Mouse (Mus musculus): ENCODE results near the gene 1700022I11Rik. TPM values are rescaled to one million over a fixed set of nuclear protein-coding genes. Genes with fewer than 3 reads are reported as not detected.

The 1700022I11Rik gene
- polyA plus RNA-seq, 1 experiment from 2014 or later, result 0.70 TPM

DNA sequence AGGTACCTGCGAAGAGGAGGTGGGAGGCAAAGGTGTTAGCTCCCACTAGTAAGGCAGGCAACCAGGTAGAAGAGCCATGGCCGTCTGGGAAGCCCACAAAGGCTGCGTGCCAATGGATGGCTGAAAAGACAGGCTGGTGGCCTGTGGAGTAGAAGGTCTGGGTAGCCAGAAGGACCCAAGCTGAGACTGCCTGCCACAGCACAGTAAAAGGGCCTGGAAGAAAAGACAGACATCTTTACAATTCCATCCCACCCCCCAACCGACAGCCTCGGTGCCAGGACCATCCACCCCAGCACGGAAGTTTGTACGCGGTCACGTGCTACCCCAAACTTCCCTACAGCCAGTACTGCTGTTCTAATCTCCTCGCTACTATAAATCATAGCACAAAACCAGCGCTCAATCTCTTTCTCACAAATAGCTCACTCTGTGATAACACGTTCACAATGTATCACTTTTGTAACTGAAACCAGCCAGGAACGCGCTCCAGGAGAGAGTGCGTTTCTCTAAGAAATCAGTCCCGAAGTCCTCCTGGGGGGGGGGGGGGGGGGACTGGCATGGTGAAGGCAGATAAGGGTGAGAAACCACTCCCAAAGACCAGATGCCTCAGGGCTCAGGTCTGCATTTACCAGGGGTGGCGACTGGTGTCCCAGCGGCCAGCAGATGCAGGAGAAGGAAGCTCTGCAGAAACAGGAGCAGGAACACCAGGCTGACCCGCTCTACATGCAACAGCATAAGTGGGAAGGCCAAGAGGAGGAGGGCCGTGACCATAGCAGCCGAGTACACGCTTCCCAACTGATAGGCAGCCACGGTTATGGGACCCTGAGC is 50.4 kb downstream of the 1700022I11Rik start:
- H3K27me3 ChIP-seq (ENCODE audit: control insufficient read depth, insufficient read depth, low read length), result no peaks in the 10 kb centered on the region
- H3K4me2 ChIP-seq (ENCODE audit: low read length), result no peak overlapping the region
- no peak for ATAC-seq (ENCODE audit: insufficient number of reproducible peaks, insufficient read depth, low FRiP score, low read depth)
- H3K9ac ChIP-seq (ENCODE audit: low read length), result no peak overlapping the region
- 89% methylated on average over 23 of the region's 23 CpGs for WGBS
- H3K27ac ChIP-seq (replicated peaks in 1 of 2; ENCODE audit: control insufficient read depth in 1 of 2, insufficient read depth in 1 of 2, low read depth in 2 of 2, low read length in 2 of 2), result no peak overlapping the region
- H3K9me3 ChIP-seq (ENCODE audit: control insufficient read depth, low read length), result no peaks in the 10 kb centered on the region
- no peak overlapping the region for H3K4me3 ChIP-seq (ENCODE audit: control insufficient read depth in 1 of 2, insufficient read depth in 1 of 2, low read depth in 1 of 2, low read length in 2 of 2)
- H3K4me1 ChIP-seq (ENCODE audit: control insufficient read depth in 2 of 2, insufficient read depth in 2 of 2, low read length in 2 of 2), result peaks cover 4 to 6% of the 10 kb centered on the region in 2 experiments
- peaks cover 76% of the 10 kb centered on the region for H3K36me3 ChIP-seq (ENCODE audit: control insufficient read depth, insufficient read depth, low read length)

DNA sequence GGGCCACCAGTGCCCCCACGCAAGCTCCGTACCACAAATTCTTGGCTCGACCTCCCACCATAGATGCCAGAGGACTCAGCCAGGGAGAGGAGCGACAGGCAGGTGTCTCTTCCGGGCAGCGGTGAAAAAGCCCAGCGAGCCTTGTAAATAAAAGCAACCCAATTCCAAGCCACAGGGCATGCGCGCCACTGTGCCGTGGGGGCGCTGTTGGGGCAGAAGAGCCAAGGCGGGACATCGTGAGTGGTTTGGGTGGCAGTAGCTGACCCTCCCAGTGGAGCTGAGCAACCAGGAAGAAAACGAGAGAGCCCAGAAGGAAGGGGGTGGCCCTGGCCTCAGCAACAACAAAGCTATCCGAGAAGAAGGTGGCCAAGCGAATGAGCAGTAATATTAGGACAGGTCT is 51.5 kb downstream of the 1700022I11Rik start:
- H3K27me3 ChIP-seq (ENCODE audit: control insufficient read depth, insufficient read depth, low read length), result no peaks in the 10 kb centered on the region
- no peak for ATAC-seq (ENCODE audit: insufficient number of reproducible peaks, insufficient read depth, low FRiP score, low read depth)
- 91% methylated on average over 16 of the region's 16 CpGs for WGBS
- H3K4me3 ChIP-seq (ENCODE audit: control insufficient read depth in 1 of 2, insufficient read depth in 1 of 2, low read depth in 1 of 2, low read length in 2 of 2), result no peak overlapping the region
- H3K4me1 ChIP-seq (ENCODE audit: control insufficient read depth in 2 of 2, insufficient read depth in 2 of 2, low read length in 2 of 2), result peaks cover 7 to 9% of the 10 kb centered on the region in 2 experiments
- H3K9ac ChIP-seq (ENCODE audit: low read length), result no peak overlapping the region
- peaks cover 76% of the 10 kb centered on the region for H3K36me3 ChIP-seq (ENCODE audit: control insufficient read depth, insufficient read depth, low read length)
- H3K9me3 ChIP-seq (ENCODE audit: control insufficient read depth, low read length), result no peaks in the 10 kb centered on the region
- no peak overlapping the region for H3K4me2 ChIP-seq (ENCODE audit: low read length)
- no peak overlapping the region for H3K27ac ChIP-seq (replicated peaks in 1 of 2; ENCODE audit: control insufficient read depth in 1 of 2, insufficient read depth in 1 of 2, low read depth in 2 of 2, low read length in 2 of 2)

DNA sequence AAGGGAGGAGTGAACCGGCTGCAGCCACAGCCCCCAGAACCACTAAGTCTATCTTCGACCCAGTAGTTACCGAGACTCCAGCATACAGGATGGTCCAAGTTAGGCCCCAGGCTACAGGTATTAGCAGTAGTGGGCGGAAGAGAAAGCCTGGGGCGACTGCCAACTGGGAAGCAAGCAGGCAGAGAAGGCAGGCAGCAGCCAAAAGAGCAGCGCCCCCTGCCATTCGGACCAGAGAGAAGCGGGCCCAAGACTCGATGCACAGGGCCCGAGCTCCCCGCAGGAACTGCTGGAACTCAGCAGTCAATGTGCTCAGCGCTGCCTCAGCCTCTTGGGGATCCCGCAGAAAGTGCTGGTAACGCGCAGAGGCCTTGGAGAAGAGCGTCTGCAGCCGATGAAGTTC is 51.9 kb downstream of the 1700022I11Rik start:
- 75% methylated on average over 17 of the region's 17 CpGs for WGBS
- no peak for ATAC-seq (ENCODE audit: insufficient number of reproducible peaks, insufficient read depth, low FRiP score, low read depth)

DNA sequence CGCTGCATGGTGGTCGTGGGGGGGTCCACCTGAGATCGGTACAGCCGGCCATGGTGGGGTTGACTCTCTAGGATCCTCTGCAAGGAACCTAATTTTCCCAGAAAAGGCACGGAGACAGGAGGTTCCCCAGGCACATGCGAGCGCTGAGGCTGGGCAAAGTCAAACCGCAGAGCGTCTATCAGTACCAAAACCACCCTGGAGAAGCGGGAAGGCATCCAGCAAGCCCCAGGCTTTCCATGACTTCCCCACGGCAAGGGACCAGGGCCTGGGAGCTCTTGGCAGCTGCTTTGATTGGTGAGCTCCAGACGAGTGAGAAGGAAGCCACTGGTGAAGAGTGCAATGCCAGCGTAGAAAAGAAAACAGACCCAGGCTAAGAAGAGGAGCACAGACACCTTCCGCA is 55.3 kb downstream of the 1700022I11Rik start:
- H3K27me3 ChIP-seq (ENCODE audit: control insufficient read depth, insufficient read depth, low read length), result no peaks in the 10 kb centered on the region
- H3K4me2 ChIP-seq (ENCODE audit: low read length), result peak overlapping the region; percentile 89
- peaks cover 7 to 9% of the 10 kb centered on the region in 2 experiments for H3K4me1 ChIP-seq (ENCODE audit: control insufficient read depth in 2 of 2, insufficient read depth in 2 of 2, low read length in 2 of 2)
- H3K36me3 ChIP-seq (ENCODE audit: control insufficient read depth, insufficient read depth, low read length), result peaks cover 81% of the 10 kb centered on the region
- H3K9me3 ChIP-seq (ENCODE audit: control insufficient read depth, low read length), result no peaks in the 10 kb centered on the region
- peak overlapping the region; percentile 73 for H3K9ac ChIP-seq (ENCODE audit: low read length)
- peak overlapping the region in 1 of 2 experiments; percentile 76; a peak in 1 of 4 replicates for H3K27ac ChIP-seq (replicated peaks in 1 of 2; ENCODE audit: control insufficient read depth in 1 of 2, insufficient read depth in 1 of 2, low read depth in 2 of 2, low read length in 2 of 2)
- peak overlapping the region; percentile 48 to 87 for H3K4me3 ChIP-seq (ENCODE audit: control insufficient read depth in 1 of 2, insufficient read depth in 1 of 2, low read depth in 1 of 2, low read length in 2 of 2)
- WGBS, result 78% methylated on average over 14 of the region's 14 CpGs
- ATAC-seq (ENCODE audit: insufficient number of reproducible peaks, insufficient read depth, low FRiP score, low read depth), result no peak

More for the DNA sequence above, 51.9 kb downstream of the 1700022I11Rik start:
- H3K9ac ChIP-seq (ENCODE audit: low read length), result no peak overlapping the region
- H3K4me1 ChIP-seq (ENCODE audit: control insufficient read depth in 2 of 2, insufficient read depth in 2 of 2, low read length in 2 of 2), result peaks cover 7 to 9% of the 10 kb centered on the region in 2 experiments
- no peaks in the 10 kb centered on the region for H3K27me3 ChIP-seq (ENCODE audit: control insufficient read depth, insufficient read depth, low read length)
- H3K27ac ChIP-seq (replicated peaks in 1 of 2; ENCODE audit: control insufficient read depth in 1 of 2, insufficient read depth in 1 of 2, low read depth in 2 of 2, low read length in 2 of 2), result no peak overlapping the region
- no peaks in the 10 kb centered on the region for H3K9me3 ChIP-seq (ENCODE audit: control insufficient read depth, low read length)
- H3K4me3 ChIP-seq (ENCODE audit: control insufficient read depth in 1 of 2, insufficient read depth in 1 of 2, low read depth in 1 of 2, low read length in 2 of 2), result no peak overlapping the region
- H3K36me3 ChIP-seq (ENCODE audit: control insufficient read depth, insufficient read depth, low read length), result peaks cover 76% of the 10 kb centered on the region
- no peak overlapping the region for H3K4me2 ChIP-seq (ENCODE audit: low read length)

DNA sequence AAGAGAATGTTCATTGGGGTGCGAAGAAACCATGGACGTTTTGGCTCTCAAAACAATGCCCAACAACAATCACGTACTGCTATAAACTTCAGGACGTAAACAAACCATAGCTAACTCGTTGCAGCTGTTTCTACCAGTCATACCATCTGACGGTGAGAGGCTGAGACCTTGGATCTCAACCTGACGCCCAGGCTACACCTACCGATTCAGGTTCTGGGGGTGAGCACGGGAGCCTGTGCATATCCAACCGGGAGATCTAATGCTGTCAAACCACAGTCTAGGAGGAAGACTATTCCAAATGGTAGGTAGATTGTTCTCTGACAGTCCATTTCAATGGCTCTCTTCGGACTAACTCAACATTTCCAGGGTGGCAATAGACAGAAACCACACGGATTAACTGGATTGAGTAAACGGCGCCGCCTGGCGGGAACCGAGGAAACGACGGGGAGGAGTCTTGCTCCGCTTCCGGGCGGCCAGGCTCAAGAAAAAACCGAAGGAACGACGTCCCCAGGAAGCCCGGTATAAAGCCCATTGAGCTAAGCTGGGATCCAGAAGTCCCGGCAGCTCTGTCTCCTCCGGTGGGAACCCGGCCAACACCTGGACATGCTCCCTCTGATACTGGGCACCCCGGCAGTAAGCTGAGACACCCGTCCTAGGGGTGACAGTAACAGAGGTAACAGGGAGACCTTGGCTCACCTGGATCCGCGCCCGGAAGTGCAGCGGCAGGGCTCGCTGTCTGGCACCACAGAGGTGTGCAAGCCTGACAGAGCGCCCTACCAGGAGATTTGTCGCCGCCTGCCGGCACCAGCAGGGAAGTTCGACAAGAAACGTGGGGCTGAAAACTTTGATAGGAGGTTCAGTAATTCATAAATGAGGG is 55.9 kb downstream of the 1700022I11Rik start, which contains the start of gene Pigo:
Gene Pigo, minus strand, starts transcription at position 736 of the 877 bp plus-strand sequence.
- ATAC-seq (ENCODE audit: insufficient number of reproducible peaks, insufficient read depth, low FRiP score, low read depth), result peak; percentile 76
- H3K36me3 ChIP-seq (ENCODE audit: control insufficient read depth, insufficient read depth, low read length), result peaks cover 75% of the 10 kb centered on the region
- peak within 1 kb of the TSS; percentile 73 for H3K9ac ChIP-seq (ENCODE audit: low read length)
- H3K27ac ChIP-seq (replicated peaks in 1 of 2; ENCODE audit: control insufficient read depth in 1 of 2, insufficient read depth in 1 of 2, low read depth in 2 of 2, low read length in 2 of 2), result peak within 1 kb of the TSS; percentile 76 to 85
- H3K4me2 ChIP-seq (ENCODE audit: low read length), result peak within 1 kb of the TSS; percentile 89
- H3K4me3 ChIP-seq (ENCODE audit: control insufficient read depth in 1 of 2, insufficient read depth in 1 of 2, low read depth in 1 of 2, low read length in 2 of 2), result peak within 1 kb of the TSS; percentile 48 to 87
- WGBS, result 7% methylated on average over 42 of the region's 42 CpGs
- no peaks in the 10 kb centered on the region for H3K27me3 ChIP-seq (ENCODE audit: control insufficient read depth, insufficient read depth, low read length)
- H3K9me3 ChIP-seq (ENCODE audit: control insufficient read depth, low read length), result no peaks in the 10 kb centered on the region
- H3K4me1 ChIP-seq (ENCODE audit: control insufficient read depth in 2 of 2, insufficient read depth in 2 of 2, low read length in 2 of 2), result peaks cover 9 to 13% of the 10 kb centered on the region in 2 experiments

DNA sequence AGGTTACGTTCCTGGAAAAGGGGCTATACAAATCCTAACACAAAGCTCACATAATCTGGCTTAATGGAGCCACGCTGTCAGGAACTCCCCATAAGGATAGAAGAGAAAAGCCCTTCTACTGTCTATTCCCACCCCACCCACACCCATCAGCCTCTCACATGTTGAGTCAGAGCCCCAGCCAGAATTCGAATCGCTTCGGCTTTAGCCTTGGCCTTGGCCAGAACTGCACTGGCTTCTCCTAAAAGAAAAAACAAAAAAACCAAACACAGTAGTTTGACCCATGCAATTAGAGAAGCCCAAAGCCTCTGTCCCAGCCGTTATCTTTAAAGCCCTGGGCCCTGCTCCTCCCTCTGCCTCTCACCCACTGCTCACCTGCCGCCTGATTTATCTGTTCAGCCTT is 59.7 kb downstream of the 1700022I11Rik start:
- H3K27ac ChIP-seq (replicated peaks in 1 of 2; ENCODE audit: control insufficient read depth in 1 of 2, insufficient read depth in 1 of 2, low read depth in 2 of 2, low read length in 2 of 2), result no peak overlapping the region
- WGBS, result 98% methylated on average over 7 of the region's 7 CpGs
- H3K36me3 ChIP-seq (ENCODE audit: control insufficient read depth, insufficient read depth, low read length), result peaks cover 48% of the 10 kb centered on the region
- H3K9me3 ChIP-seq (ENCODE audit: control insufficient read depth, low read length), result no peaks in the 10 kb centered on the region
- H3K27me3 ChIP-seq (ENCODE audit: control insufficient read depth, insufficient read depth, low read length), result no peaks in the 10 kb centered on the region
- ATAC-seq (ENCODE audit: insufficient number of reproducible peaks, insufficient read depth, low FRiP score, low read depth), result no peak
- no peak overlapping the region for H3K9ac ChIP-seq (ENCODE audit: low read length)
- H3K4me2 ChIP-seq (ENCODE audit: low read length), result no peak overlapping the region
- no peak overlapping the region for H3K4me3 ChIP-seq (ENCODE audit: control insufficient read depth in 1 of 2, insufficient read depth in 1 of 2, low read depth in 1 of 2, low read length in 2 of 2)
- H3K4me1 ChIP-seq (ENCODE audit: control insufficient read depth in 2 of 2, insufficient read depth in 2 of 2, low read length in 2 of 2), result peaks cover 13 to 22% of the 10 kb centered on the region in 2 experiments

DNA sequence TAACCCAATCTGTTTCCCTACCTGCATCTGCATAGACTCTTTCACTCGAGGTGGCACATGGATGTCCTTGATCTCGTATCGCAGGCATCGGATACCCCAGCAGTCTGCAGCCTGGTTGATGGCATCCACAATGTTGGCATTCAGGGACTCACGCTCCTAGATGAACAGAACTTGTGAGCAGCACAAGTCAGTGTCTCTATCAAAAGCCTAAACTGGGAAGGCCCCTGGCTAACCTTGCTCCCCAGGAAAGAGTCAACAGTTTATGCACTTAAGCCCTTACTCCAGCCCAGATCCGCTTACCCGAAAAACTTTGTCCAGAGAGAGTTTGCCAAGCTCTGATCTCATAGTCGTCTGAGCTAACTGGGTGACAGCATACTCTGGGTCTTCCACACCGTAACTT is 60.3 kb downstream of the 1700022I11Rik start:
- H3K4me2 ChIP-seq (ENCODE audit: low read length), result no peak overlapping the region
- no peak overlapping the region for H3K9ac ChIP-seq (ENCODE audit: low read length)
- H3K27ac ChIP-seq (replicated peaks in 1 of 2; ENCODE audit: control insufficient read depth in 1 of 2, insufficient read depth in 1 of 2, low read depth in 2 of 2, low read length in 2 of 2), result no peak overlapping the region
- H3K9me3 ChIP-seq (ENCODE audit: control insufficient read depth, low read length), result no peaks in the 10 kb centered on the region
- peaks cover 9 to 17% of the 10 kb centered on the region in 2 experiments for H3K4me1 ChIP-seq (ENCODE audit: control insufficient read depth in 2 of 2, insufficient read depth in 2 of 2, low read length in 2 of 2)
- WGBS, result 90% methylated on average over 9 of the region's 9 CpGs
- H3K27me3 ChIP-seq (ENCODE audit: control insufficient read depth, insufficient read depth, low read length), result no peaks in the 10 kb centered on the region
- H3K4me3 ChIP-seq (ENCODE audit: control insufficient read depth in 1 of 2, insufficient read depth in 1 of 2, low read depth in 1 of 2, low read length in 2 of 2), result no peak overlapping the region
- ATAC-seq (ENCODE audit: insufficient number of reproducible peaks, insufficient read depth, low FRiP score, low read depth), result no peak
- H3K36me3 ChIP-seq (ENCODE audit: control insufficient read depth, insufficient read depth, low read length), result peaks cover 50% of the 10 kb centered on the region
